Mouse (Mus musculus): ENCODE measurements around the gene Apba1.

DNA sequence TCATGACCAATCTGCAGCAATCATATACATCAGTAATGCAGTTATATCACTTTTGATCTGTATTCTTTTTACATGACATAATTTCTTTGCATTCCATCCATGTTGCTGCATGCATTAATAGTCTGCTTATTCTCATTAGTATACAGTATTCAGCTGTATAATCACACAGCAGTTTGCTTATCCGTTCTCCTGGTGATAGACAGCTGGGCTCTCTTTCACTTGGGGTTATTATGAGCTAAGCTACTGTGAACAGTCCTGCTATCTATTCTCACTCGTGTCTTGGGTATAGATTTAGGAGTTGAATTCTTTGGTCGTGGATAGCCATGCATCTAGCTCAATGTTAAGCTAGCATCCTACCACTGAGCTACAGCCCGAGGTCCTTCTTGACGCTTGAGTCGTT, 16.7 kb downstream of the Apba1 start:
- TF ChIP-seq POLR2A (IDR thresholded peaks at IDR 0.05; ENCODE audit: extremely low read depth, insufficient read depth, low read length) = no peak
- TF ChIP-seq CTCF (IDR thresholded peaks at IDR 0.05; ENCODE audit: low read depth, low read length) = no peak

Data from liver, adult 2 months (tissue).